Mouse (Mus musculus): ENCODE data around the gene Mlst8. TPM values are rescaled to one million over a fixed set of nuclear protein-coding genes. Genes with fewer than 3 reads are reported as not detected.

Gene Mlst8
- polyA plus RNA-seq, 1 experiment = 16.0 TPM

- peak within 1 kb of the TSS; percentile 78 for H3K4me3 ChIP-seq (ENCODE audit: insufficient read depth, low read length)
- no peak for TF ChIP-seq CTCF (IDR thresholded peaks at IDR 0.05; ENCODE audit: low read depth, low read length)
- TF ChIP-seq POLR2A (IDR thresholded peaks at IDR 0.05; ENCODE audit: borderline replicate concordance, low read depth, low read length) = no peak
- H3K4me1 ChIP-seq (ENCODE audit: control insufficient read depth, insufficient read depth, low read length) = peaks cover 14% of the 10 kb centered on the region
- peak within 1 kb of the TSS; percentile 69 for H3K27ac ChIP-seq (ENCODE audit: insufficient read depth, low read depth, low read length)
Measured at GRCm38 (mm10) chr17:24469910-24470602, 8.8 kb downstream of the Mlst8 start, which contains the start of the genes E4f1 and Pgp. TSS of gene E4f1 (minus strand) at chr17:24470313. TSS of gene Pgp (plus strand) at chr17:24470392.

- H3K4me3 ChIP-seq (ENCODE audit: insufficient read depth, low read length) = peak overlapping the region; percentile 78
- peak overlapping the region; percentile 69 for H3K27ac ChIP-seq (ENCODE audit: insufficient read depth, low read depth, low read length)
- peaks cover 14% of the 10 kb centered on the region for H3K4me1 ChIP-seq (ENCODE audit: control insufficient read depth, insufficient read depth, low read length)
- no peak for TF ChIP-seq CTCF (IDR thresholded peaks at IDR 0.05; ENCODE audit: low read depth, low read length)
- no peak for TF ChIP-seq POLR2A (IDR thresholded peaks at IDR 0.05; ENCODE audit: borderline replicate concordance, low read depth, low read length)
Measured at GRCm38 (mm10) chr17:24469336-24469909, 9.5 kb downstream of the Mlst8 start.

DNA sequence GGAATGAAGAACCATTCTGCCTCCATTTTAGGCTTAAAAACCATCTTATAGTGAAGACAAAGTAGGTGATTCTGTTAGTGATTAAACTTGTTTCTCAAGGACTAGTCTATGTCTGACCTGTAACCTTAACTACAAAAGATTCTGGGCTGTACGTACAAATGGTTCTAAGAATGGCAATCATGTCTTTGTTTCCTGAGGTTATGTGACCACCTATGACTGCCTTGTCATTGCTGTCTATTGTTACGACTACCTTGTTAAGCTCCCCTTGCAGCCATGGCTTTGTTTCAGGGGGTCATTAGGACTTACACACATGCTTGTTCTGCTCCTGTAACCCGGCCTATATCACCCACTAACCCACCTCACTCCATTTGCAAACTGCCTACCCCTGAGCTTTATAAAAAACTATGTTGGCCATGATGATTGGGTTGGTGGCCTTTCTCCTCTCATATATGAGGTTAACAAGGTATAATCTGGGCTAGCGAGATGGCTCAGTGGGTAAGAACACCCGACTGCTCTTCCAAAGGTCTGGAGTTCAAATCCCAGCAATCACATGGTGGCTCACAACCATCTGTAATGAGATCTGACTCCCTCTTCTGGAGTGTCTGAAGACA, 10.1 kb downstream of the Mlst8 start:
- Histone ChIP-seq H3K27ac (ENCODE audit: insufficient read depth, low read depth, low read length) (no peak overlapping the region), H3K4me1 (ENCODE audit: control insufficient read depth, insufficient read depth, low read length) (peaks cover 14% of the 10 kb centered on the region), H3K4me3 (ENCODE audit: insufficient read depth, low read length) (no peak overlapping the region)
- no peak for TF ChIP-seq POLR2A (IDR thresholded peaks at IDR 0.05; ENCODE audit: borderline replicate concordance, low read depth, low read length)
- TF ChIP-seq CTCF (IDR thresholded peaks at IDR 0.05; ENCODE audit: low read depth, low read length) = no peak

DNA sequence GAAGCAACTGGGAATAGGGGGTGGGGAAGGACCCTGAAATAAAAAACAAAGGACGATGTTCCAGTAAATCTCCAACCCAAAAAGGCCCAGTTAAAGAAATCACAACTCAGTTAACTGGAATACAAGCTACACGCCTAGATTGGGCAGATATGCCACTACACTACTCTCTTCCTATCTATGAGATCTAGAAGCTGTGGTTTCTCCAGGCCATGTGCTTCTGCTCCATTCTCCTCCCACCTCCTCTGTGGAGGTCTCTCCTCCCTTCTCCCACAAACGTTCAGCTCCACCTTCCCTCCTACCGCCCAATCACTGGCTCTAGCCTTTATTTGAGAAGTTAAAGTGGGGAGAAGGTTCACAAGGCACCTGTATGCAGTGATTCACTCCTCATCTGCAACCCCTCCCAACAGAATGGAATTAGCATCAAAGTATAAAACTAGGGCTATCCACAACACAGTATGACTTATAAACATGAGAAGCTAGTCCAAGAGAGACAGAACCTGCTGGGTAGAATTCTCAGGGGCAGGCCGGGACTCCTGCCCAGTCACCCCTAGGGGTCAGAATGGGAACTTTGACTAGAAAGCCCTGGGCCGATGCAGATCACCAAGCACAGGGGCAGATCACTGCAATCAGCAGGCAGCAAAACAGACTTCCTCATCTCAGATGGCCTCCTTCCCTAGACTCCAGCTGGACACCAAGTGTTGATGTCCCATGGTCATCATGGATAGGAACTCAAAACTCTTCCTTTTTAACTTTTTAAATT, 15.3 kb downstream of the Mlst8 start:
- H3K27ac ChIP-seq (ENCODE audit: insufficient read depth, low read depth, low read length) = no peak overlapping the region
- 0 out of 2 replicates have a peak, but pooled peaks cover 3% of the 10 kb centered on the region for H3K4me1 ChIP-seq (ENCODE audit: control insufficient read depth, insufficient read depth, low read length)

GRCm38 (mm10) chr17:24462932-24463331, 15.9 kb downstream of the Mlst8 start:
- TF ChIP-seq POLR2A (IDR thresholded peaks at IDR 0.05; ENCODE audit: borderline replicate concordance, low read depth, low read length) (no peak), CTCF (IDR thresholded peaks at IDR 0.05; ENCODE audit: low read depth, low read length) (no peak)

More for the DNA sequence above, 15.3 kb downstream of the Mlst8 start:
- no peak overlapping the region for H3K4me3 ChIP-seq (ENCODE audit: insufficient read depth, low read length)
- TF ChIP-seq CTCF (IDR thresholded peaks at IDR 0.05; ENCODE audit: low read depth, low read length) (no peak), POLR2A (IDR thresholded peaks at IDR 0.05; ENCODE audit: borderline replicate concordance, low read depth, low read length) (no peak)

GRCm38 (mm10) chr17:24461580-24461979, 17.3 kb downstream of the Mlst8 start:
- TF ChIP-seq POLR2A (IDR thresholded peaks at IDR 0.05; ENCODE audit: borderline replicate concordance, low read depth, low read length) (no peak), CTCF (IDR thresholded peaks at IDR 0.05; ENCODE audit: low read depth, low read length) (no peak)
- Histone ChIP-seq H3K27ac (ENCODE audit: insufficient read depth, low read depth, low read length) (no peak overlapping the region), H3K4me3 (ENCODE audit: insufficient read depth, low read length) (no peak overlapping the region), H3K4me1 (ENCODE audit: control insufficient read depth, insufficient read depth, low read length) (0 out of 2 replicates have a peak, but pooled peaks cover 3% of the 10 kb centered on the region)

More at GRCm38 (mm10) chr17:24462932-24463331, 15.9 kb downstream of the Mlst8 start:
- Histone ChIP-seq H3K27ac (ENCODE audit: insufficient read depth, low read depth, low read length) (no peak overlapping the region), H3K4me1 (ENCODE audit: control insufficient read depth, insufficient read depth, low read length) (0 out of 2 replicates have a peak, but pooled peaks cover 3% of the 10 kb centered on the region), H3K4me3 (ENCODE audit: insufficient read depth, low read length) (no peak overlapping the region)

GRCm38 (mm10) chr17:24455523-24456206, 23.2 kb downstream of the Mlst8 start:
- peaks cover 17% of the 10 kb centered on the region for H3K4me1 ChIP-seq (ENCODE audit: control insufficient read depth, insufficient read depth, low read length)
- peak overlapping the region; percentile 19; the same call in 1 of the 2 replicates for H3K4me3 ChIP-seq (ENCODE audit: insufficient read depth, low read length)
- peak overlapping the region; percentile 19; the same call in 1 of the 2 replicates for H3K27ac ChIP-seq (ENCODE audit: insufficient read depth, low read depth, low read length)

GRCm38 (mm10) chr17:24454756-24455522, 23.9 kb downstream of the Mlst8 start:
- H3K4me1 ChIP-seq (ENCODE audit: control insufficient read depth, insufficient read depth, low read length) = peaks cover 17% of the 10 kb centered on the region
- H3K27ac ChIP-seq (ENCODE audit: insufficient read depth, low read depth, low read length) = peak overlapping the region; percentile 89
- H3K4me3 ChIP-seq (ENCODE audit: insufficient read depth, low read length) = peak overlapping the region; percentile 87
- TF ChIP-seq CTCF (IDR thresholded peaks at IDR 0.05; ENCODE audit: low read depth, low read length) = no peak
- 0 out of 2 replicates have a peak, but pooled peaks have one; percentile 69 for TF ChIP-seq POLR2A (IDR thresholded peaks at IDR 0.05; ENCODE audit: borderline replicate concordance, low read depth, low read length)
